Mouse (Mus musculus): ENCODE results near the gene Scn10a.

GRCm38 (mm10) chr9:119559537-119560276, 159.4 kb downstream of the Scn10a start:
- TF ChIP-seq CTCF (IDR thresholded peaks at IDR 0.05; ENCODE audit: control insufficient read depth, insufficient read depth, low read length) (no peak), POLR2A (IDR thresholded peaks at IDR 0.05; ENCODE audit: borderline replicate concordance, control insufficient read depth, low read depth, low read length) (no peak)
